Mouse (Mus musculus): Measurements from ENCODE around the gene Gm10135.
"Not testable (repeated sequence)": the region's sequence is repeated elsewhere in the genome, so short reads cannot be mapped to it uniquely, and the experiment has no call there.

Gene Gm10135

GRCm38 (mm10) chr5:73004046-73004445, 29.5 kb upstream of the Gm10135 start:
- H3K4me1 ChIP-seq (replicated peaks; ENCODE audit: low read depth, low read length): peaks cover 9% of the 10 kb centered on the region
- H3K4me3 ChIP-seq (replicated peaks; ENCODE audit: low read length): no peak overlapping the region
- no peaks in the 10 kb centered on the region for H3K36me3 ChIP-seq (ENCODE audit: insufficient read depth, low read length)
- H3K9me3 ChIP-seq (ENCODE audit: low read length): no peaks in the 10 kb centered on the region
- H3K27me3 ChIP-seq (ENCODE audit: insufficient read depth, low read length): peaks cover 51% of the 10 kb centered on the region
- TF ChIP-seq POU5F1 (IDR thresholded peaks at IDR 0.05; ENCODE audit: borderline replicate concordance, low read length) (no peak), NANOG (IDR thresholded peaks at IDR 0.05; ENCODE audit: borderline replicate concordance, low read length) (no peak), CTCF (conservative IDR thresholded peaks at IDR 0.05; ENCODE audit: low read length) (no peak)

- not testable (repeated sequence) for H3K27me3 ChIP-seq (ENCODE audit: insufficient read depth, low read length); H3K4me3 ChIP-seq (replicated peaks; ENCODE audit: low read length); H3K9me3 ChIP-seq (ENCODE audit: low read length); H3K4me1 ChIP-seq (replicated peaks; ENCODE audit: low read depth, low read length); H3K36me3 ChIP-seq (ENCODE audit: insufficient read depth, low read length)
These were observed 24.0 kb upstream of the Gm10135 start for GRCm38 (mm10) chr5:72998546-72998945.

- Histone ChIP-seq H3K27me3 (ENCODE audit: insufficient read depth, low read length) (0 out of 2 replicates have a peak, but pooled peaks cover 3% of the 10 kb centered on the region), H3K4me1 (replicated peaks; ENCODE audit: low read depth, low read length) (no peaks in the 10 kb centered on the region), H3K4me3 (replicated peaks; ENCODE audit: low read length) (no peak overlapping the region), H3K9me3 (ENCODE audit: low read length) (no peaks in the 10 kb centered on the region), H3K36me3 (ENCODE audit: insufficient read depth, low read length) (no peaks in the 10 kb centered on the region)
- TF ChIP-seq NANOG (IDR thresholded peaks at IDR 0.05; ENCODE audit: borderline replicate concordance, low read length) (no peak), CTCF (conservative IDR thresholded peaks at IDR 0.05; ENCODE audit: low read length) (no peak), POU5F1 (IDR thresholded peaks at IDR 0.05; ENCODE audit: borderline replicate concordance, low read length) (no peak)
These were observed 20.9 kb upstream of the Gm10135 start for GRCm38 (mm10) chr5:72995379-72995778.

- no peaks in the 10 kb centered on the region for H3K9me3 ChIP-seq (ENCODE audit: low read length)
- no peaks in the 10 kb centered on the region for H3K4me1 ChIP-seq (replicated peaks; ENCODE audit: low read depth, low read length)
- H3K36me3 ChIP-seq (ENCODE audit: insufficient read depth, low read length): no peaks in the 10 kb centered on the region
- no peak for TF ChIP-seq NANOG (IDR thresholded peaks at IDR 0.05; ENCODE audit: borderline replicate concordance, low read length)
- no peak for TF ChIP-seq POU5F1 (IDR thresholded peaks at IDR 0.05; ENCODE audit: borderline replicate concordance, low read length)
- TF ChIP-seq CTCF (conservative IDR thresholded peaks at IDR 0.05; ENCODE audit: low read length): no peak
- 0 out of 2 replicates have a peak, but pooled peaks cover 3% of the 10 kb centered on the region for H3K27me3 ChIP-seq (ENCODE audit: insufficient read depth, low read length)
- no peak overlapping the region for H3K4me3 ChIP-seq (replicated peaks; ENCODE audit: low read length)
These were observed 20.4 kb upstream of the Gm10135 start for GRCm38 (mm10) chr5:72994928-72995327.

- H3K4me3 ChIP-seq (replicated peaks; ENCODE audit: low read length): no peak overlapping the region
- H3K36me3 ChIP-seq (ENCODE audit: insufficient read depth, low read length): no peaks in the 10 kb centered on the region
- H3K9me3 ChIP-seq (ENCODE audit: low read length): no peaks in the 10 kb centered on the region
- TF ChIP-seq CTCF (conservative IDR thresholded peaks at IDR 0.05; ENCODE audit: low read length): no peak
- H3K4me1 ChIP-seq (replicated peaks; ENCODE audit: low read depth, low read length): no peaks in the 10 kb centered on the region
- 0 out of 2 replicates have a peak, but pooled peaks cover 3% of the 10 kb centered on the region for H3K27me3 ChIP-seq (ENCODE audit: insufficient read depth, low read length)
These were observed 19.9 kb upstream of the Gm10135 start for GRCm38 (mm10) chr5:72994424-72994823.

- no peaks in the 10 kb centered on the region for H3K9me3 ChIP-seq (ENCODE audit: low read length)
These were observed 18.0 kb upstream of the Gm10135 start for GRCm38 (mm10) chr5:72992474-72992873.

GRCm38 (mm10) chr5:72989756-72990155, 15.3 kb upstream of the Gm10135 start:
- peaks cover 11% of the 10 kb centered on the region for H3K4me1 ChIP-seq (replicated peaks; ENCODE audit: low read depth, low read length)
- H3K27me3 ChIP-seq (ENCODE audit: insufficient read depth, low read length): no peaks in the 10 kb centered on the region
- no peaks in the 10 kb centered on the region for H3K36me3 ChIP-seq (ENCODE audit: insufficient read depth, low read length)
- H3K4me3 ChIP-seq (replicated peaks; ENCODE audit: low read length): no peak overlapping the region
- H3K9me3 ChIP-seq (ENCODE audit: low read length): no peaks in the 10 kb centered on the region
- TF ChIP-seq POU5F1 (IDR thresholded peaks at IDR 0.05; ENCODE audit: borderline replicate concordance, low read length) (no peak), NANOG (IDR thresholded peaks at IDR 0.05; ENCODE audit: borderline replicate concordance, low read length) (no peak), CTCF (conservative IDR thresholded peaks at IDR 0.05; ENCODE audit: low read length) (no peak)

More at GRCm38 (mm10) chr5:72992474-72992873, 18.0 kb upstream of the Gm10135 start:
- TF ChIP-seq POU5F1 (IDR thresholded peaks at IDR 0.05; ENCODE audit: borderline replicate concordance, low read length): no peak
- TF ChIP-seq NANOG (IDR thresholded peaks at IDR 0.05; ENCODE audit: borderline replicate concordance, low read length): no peak
- no peak for TF ChIP-seq CTCF (conservative IDR thresholded peaks at IDR 0.05; ENCODE audit: low read length)
- no peaks in the 10 kb centered on the region for H3K4me1 ChIP-seq (replicated peaks; ENCODE audit: low read depth, low read length)
- H3K27me3 ChIP-seq (ENCODE audit: insufficient read depth, low read length): 0 out of 2 replicates have a peak, but pooled peaks cover 3% of the 10 kb centered on the region
- no peaks in the 10 kb centered on the region for H3K36me3 ChIP-seq (ENCODE audit: insufficient read depth, low read length)
- H3K4me3 ChIP-seq (replicated peaks; ENCODE audit: low read length): no peak overlapping the region

- TF ChIP-seq CTCF (conservative IDR thresholded peaks at IDR 0.05; ENCODE audit: low read length): no peak
- TF ChIP-seq NANOG (IDR thresholded peaks at IDR 0.05; ENCODE audit: borderline replicate concordance, low read length): no peak
- no peak for TF ChIP-seq POU5F1 (IDR thresholded peaks at IDR 0.05; ENCODE audit: borderline replicate concordance, low read length)
- no peaks in the 10 kb centered on the region for H3K27me3 ChIP-seq (ENCODE audit: insufficient read depth, low read length)
- no peaks in the 10 kb centered on the region for H3K36me3 ChIP-seq (ENCODE audit: insufficient read depth, low read length)
- no peaks in the 10 kb centered on the region for H3K9me3 ChIP-seq (ENCODE audit: low read length)
- peaks cover 11% of the 10 kb centered on the region for H3K4me1 ChIP-seq (replicated peaks; ENCODE audit: low read depth, low read length)
- H3K4me3 ChIP-seq (replicated peaks; ENCODE audit: low read length): no peak overlapping the region
These were observed 13.3 kb upstream of the Gm10135 start for GRCm38 (mm10) chr5:72987786-72988185.

GRCm38 (mm10) chr5:72984091-72984490, 9.6 kb upstream of the Gm10135 start:
- no peak overlapping the region for H3K4me3 ChIP-seq (replicated peaks; ENCODE audit: low read length)
- TF ChIP-seq POU5F1 (IDR thresholded peaks at IDR 0.05; ENCODE audit: borderline replicate concordance, low read length): no peak
- TF ChIP-seq CTCF (conservative IDR thresholded peaks at IDR 0.05; ENCODE audit: low read length): peak; percentile 81
- H3K9me3 ChIP-seq (ENCODE audit: low read length): no peaks in the 10 kb centered on the region
- peaks cover 23% of the 10 kb centered on the region for H3K4me1 ChIP-seq (replicated peaks; ENCODE audit: low read depth, low read length)
- peaks cover 15% of the 10 kb centered on the region for H3K36me3 ChIP-seq (ENCODE audit: insufficient read depth, low read length)
- H3K27me3 ChIP-seq (ENCODE audit: insufficient read depth, low read length): no peaks in the 10 kb centered on the region
